Mouse (Mus musculus) spleen, adult 2 months (tissue): ENCODE data around the gene Neurl1a. TPM values are rescaled to one million over a fixed set of nuclear protein-coding genes. Genes with fewer than 3 reads are reported as not detected.

ENCODE experiments used
- DNase-seq, 2 experiments: peaks; one replicate each; pipeline versions ENCODE4 v3.0.0 to v3.0.0-alpha.2; 2012 to 2021; ENCODE audit warnings: low spot score in 2 of 2, low read depth in 1 of 2
- H3K27ac ChIP-seq: fragments of 200-500 bp; 2 replicates; pipeline ENCODE4 v1.5.1; 2012; ENCODE audit warnings: low read length, inconsistent platforms; ENCODE audit not compliant: insufficient read depth
- H3K27me3 ChIP-seq: fragments of 200-500 bp; 2 replicates; pipeline ENCODE4 v1.6.1; 2012; ENCODE audit warnings: mild to moderate bottlenecking, moderate library complexity, low read length, inconsistent platforms; ENCODE audit not compliant: control insufficient read depth, insufficient read depth
- H3K36me3 ChIP-seq: fragments of 200-500 bp; 2 replicates; pipeline ENCODE4 v1.6.1; 2012; ENCODE audit warnings: mild to moderate bottlenecking, low read length, inconsistent platforms; ENCODE audit not compliant: control insufficient read depth, insufficient read depth
- H3K4me1 ChIP-seq: fragments of 200-500 bp; 2 replicates; pipeline ENCODE4 v1.6.1; 2011; ENCODE audit warnings: inconsistent platforms; ENCODE audit not compliant: control insufficient read depth, insufficient read depth, insufficient read length
- H3K4me3 ChIP-seq: fragments of 200-500 bp; 2 replicates; pipeline ENCODE4 v1.5.1; 2011; ENCODE audit warnings: mild to moderate bottlenecking, inconsistent platforms; ENCODE audit not compliant: insufficient read depth, insufficient read length; ENCODE audit errors: extremely low read depth
- CTCF ChIP-seq: fragments of 200-500 bp; IDR thresholded peaks from 2 replicates; pipeline ENCODE4 v1.5.1; 2011; ENCODE audit warnings: mild to moderate bottlenecking, inconsistent platforms; ENCODE audit not compliant: insufficient read depth, insufficient read length, insufficient replicate concordance; ENCODE audit errors: extremely low read depth
- POLR2A ChIP-seq: fragments of 200-500 bp; IDR thresholded peaks from 2 replicates; pipeline ENCODE4 v1.6.1; 2011; ENCODE audit warnings: low read depth, low read length, inconsistent platforms
- WGBS: fragments of 180-500 bp; shearing (Covaris S2); methylation state at CpG from one replicate; pipeline ENCODE4 v1.1.7; 2018; 5-methylcytosine and 5-hydroxymethylcytosine counted together
- polyA plus RNA-seq: library from polyadenylated mRNA; depleted of rRNA; stranded (reverse); fragments of >200 nt; gene quantifications from 2 replicates; pipeline ENCODE4 v1.2.3, GENCODE M21; 2012

Gene Neurl1a
- polyA plus RNA-seq, 1 experiment, result 2.6 TPM

GRCm38 (mm10) chr19:47178001-47178400 lies 619 bp upstream of the Neurl1a start:
- 34% methylated on average over 10 of the region's 10 CpGs for WGBS
- Histone ChIP-seq H3K27me3 (peaks cover 23% of the 10 kb centered on the region), H3K36me3 (no peaks in the 10 kb centered on the region), H3K27ac (no peak overlapping the region), H3K4me1 (peaks cover 4% of the 10 kb centered on the region), H3K4me3 (no peak overlapping the region)
- DNase-seq, result no peak
- TF ChIP-seq CTCF (no peak), POLR2A (no peak)

GRCm38 (mm10) chr19:47179272-47179809 lies 721 bp downstream of the Neurl1a start:
- Histone ChIP-seq H3K4me3 (peak overlapping the region; percentile 35; the same call in 1 of the 2 replicates), H3K4me1 (peaks cover 4% of the 10 kb centered on the region), H3K36me3 (no peaks in the 10 kb centered on the region), H3K27ac (no peak overlapping the region), H3K27me3 (peaks cover 23% of the 10 kb centered on the region)
- 4% methylated on average over 41 of the region's 42 CpGs for WGBS
- TF ChIP-seq POLR2A, result no peak
- TF ChIP-seq CTCF, result no peak
- DNase-seq, result no peak

GRCm38 (mm10) chr19:47180011-47180410 lies 1.4 kb downstream of the Neurl1a start:
- 51% methylated on average over 8 of the region's 8 CpGs for WGBS
- Histone ChIP-seq H3K27me3 (peaks cover 23% of the 10 kb centered on the region), H3K4me1 (peaks cover 4% of the 10 kb centered on the region), H3K27ac (no peak overlapping the region), H3K36me3 (no peaks in the 10 kb centered on the region), H3K4me3 (no peak overlapping the region)
- no peak for DNase-seq
- TF ChIP-seq CTCF (no peak), POLR2A (no peak)

GRCm38 (mm10) chr19:47184221-47184620 lies 5.6 kb downstream of the Neurl1a start:
- H3K27ac ChIP-seq, result no peak overlapping the region
- WGBS, result 71% methylated on average over 8 of the region's 8 CpGs
- H3K4me1 ChIP-seq, result peaks cover 3% of the 10 kb centered on the region
- TF ChIP-seq CTCF (no peak), POLR2A (no peak)
- H3K27me3 ChIP-seq, result peaks cover 11% of the 10 kb centered on the region
- H3K4me3 ChIP-seq, result no peak overlapping the region
- H3K36me3 ChIP-seq, result no peaks in the 10 kb centered on the region
- no peak for DNase-seq

- no peak for TF ChIP-seq POLR2A
- no peak for DNase-seq
- Histone ChIP-seq H3K4me1 (no peaks in the 10 kb centered on the region), H3K27ac (no peak overlapping the region), H3K4me3 (no peak overlapping the region), H3K36me3 (no peaks in the 10 kb centered on the region), H3K27me3 (peaks cover 6% of the 10 kb centered on the region)
- WGBS, result 43% methylated on average over 4 of the region's 4 CpGs
These were observed 6.1 kb downstream of the Neurl1a start for GRCm38 (mm10) chr19:47184736-47185135.

GRCm38 (mm10) chr19:47186514-47187275 lies 8.1 kb downstream of the Neurl1a start:
- 75% methylated on average over 15 of the region's 15 CpGs for whole genome bisulfite sequencing
- no peak overlapping the region for H3K27ac ChIP-seq
- TF ChIP-seq POLR2A (no peak), CTCF (no peak)
- no peaks in the 10 kb centered on the region for H3K4me1 ChIP-seq
- no peak for DNase-seq
- 0 out of 2 replicates have a peak, but pooled peaks cover 1% of the 10 kb centered on the region for H3K27me3 ChIP-seq
- H3K36me3 ChIP-seq, result no peaks in the 10 kb centered on the region
- H3K4me3 ChIP-seq, result no peak overlapping the region

GRCm38 (mm10) chr19:47188515-47189128 lies 10.0 kb downstream of the Neurl1a start:
- Histone ChIP-seq H3K36me3 (no peaks in the 10 kb centered on the region), H3K4me1 (no peaks in the 10 kb centered on the region), H3K27me3 (no peaks in the 10 kb centered on the region), H3K27ac (no peak overlapping the region), H3K4me3 (no peak overlapping the region)
- DNase-seq, result no peak
- no peak for TF ChIP-seq CTCF
- TF ChIP-seq POLR2A, result no peak
- 80% methylated on average over 11 of the region's 11 CpGs for WGBS
